Mouse (Mus musculus): ENCODE data around the gene Lbp.
A peak's percentile ranks its signal among the peaks of the same experiment; 100 is the strongest.

The Lbp gene

GRCm38 (mm10) chr2:158361678-158362320, 55.5 kb downstream of the Lbp start:
- no peak for DNase-seq (ENCODE audit: low spot score)

DNA sequence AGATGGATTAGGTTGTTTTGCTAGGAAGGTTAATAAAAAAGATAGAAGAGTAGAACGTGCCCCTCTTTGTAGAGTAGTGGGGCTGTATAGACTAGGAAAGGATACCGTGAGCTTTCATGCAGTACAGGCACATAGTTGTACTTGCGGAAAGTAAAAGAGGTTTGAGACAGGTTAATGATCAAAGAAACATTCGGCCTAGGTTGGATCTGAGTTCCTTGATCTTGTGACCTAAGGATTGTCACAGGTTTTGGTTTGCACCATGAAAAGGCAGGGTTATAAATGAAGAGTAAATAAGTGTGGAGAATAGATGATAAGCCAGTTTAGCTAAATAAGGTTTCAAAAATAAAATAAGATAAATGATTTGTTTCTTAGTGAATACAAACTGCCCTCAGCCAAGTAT, 57.9 kb downstream of the Lbp start:
- DNase-seq (ENCODE audit: low spot score), result no peak

GRCm38 (mm10) chr2:158365099-158365850, 59.0 kb downstream of the Lbp start:
- DNase-seq (ENCODE audit: low spot score), result no peak

- no peak for DNase-seq (ENCODE audit: low spot score)
Measured at GRCm38 (mm10) chr2:158367654-158368053, 61.4 kb downstream of the Lbp start.

DNA sequence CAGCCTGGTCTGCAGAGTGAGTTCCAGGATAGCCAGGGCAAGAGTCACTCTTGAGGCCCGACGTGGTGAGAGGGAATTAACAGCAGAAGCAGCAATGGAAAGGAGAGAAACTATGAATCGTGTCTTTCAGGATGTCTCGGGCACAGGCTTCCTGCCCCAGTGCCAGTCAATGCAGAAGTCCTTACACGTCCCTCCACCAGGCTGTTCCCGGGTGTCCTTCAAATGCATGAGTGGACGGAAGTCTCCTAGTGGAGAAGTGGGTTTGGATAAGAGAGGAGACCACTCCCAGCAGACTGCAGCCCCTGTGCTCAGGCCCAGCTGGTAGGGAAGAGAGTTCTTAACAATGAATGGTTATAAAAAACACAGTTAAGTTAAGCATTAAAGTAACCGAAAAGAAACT, 62.0 kb downstream of the Lbp start:
- DNase-seq (ENCODE audit: low spot score), result no peak

- DNase-seq (ENCODE audit: low spot score), result no peak
Measured at GRCm38 (mm10) chr2:158369474-158370172, 63.3 kb downstream of the Lbp start.

GRCm38 (mm10) chr2:158370173-158370550, 63.9 kb downstream of the Lbp start:
- no peak for DNase-seq (ENCODE audit: low spot score)

DNA sequence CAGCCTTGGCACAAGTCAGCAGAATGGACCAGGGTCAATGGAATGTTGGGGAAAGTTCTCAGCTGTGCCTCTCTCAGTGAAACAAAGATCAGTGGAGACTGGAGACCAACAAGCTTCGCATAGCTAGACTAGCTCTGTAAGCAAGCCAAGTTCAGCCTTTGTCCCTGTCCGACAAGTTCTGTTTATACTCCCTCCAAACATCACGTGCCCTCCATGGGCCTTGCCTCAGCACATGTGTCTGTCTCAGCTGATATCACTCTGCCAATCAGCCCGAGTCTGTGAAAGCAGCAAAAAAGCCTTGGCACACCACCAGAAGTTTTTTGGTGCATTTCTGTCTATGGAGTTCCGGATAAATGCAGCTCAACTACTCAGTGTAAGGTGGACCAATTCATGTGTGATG, 66.8 kb downstream of the Lbp start:
- no peak for DNase-seq (ENCODE audit: low spot score)

DNA sequence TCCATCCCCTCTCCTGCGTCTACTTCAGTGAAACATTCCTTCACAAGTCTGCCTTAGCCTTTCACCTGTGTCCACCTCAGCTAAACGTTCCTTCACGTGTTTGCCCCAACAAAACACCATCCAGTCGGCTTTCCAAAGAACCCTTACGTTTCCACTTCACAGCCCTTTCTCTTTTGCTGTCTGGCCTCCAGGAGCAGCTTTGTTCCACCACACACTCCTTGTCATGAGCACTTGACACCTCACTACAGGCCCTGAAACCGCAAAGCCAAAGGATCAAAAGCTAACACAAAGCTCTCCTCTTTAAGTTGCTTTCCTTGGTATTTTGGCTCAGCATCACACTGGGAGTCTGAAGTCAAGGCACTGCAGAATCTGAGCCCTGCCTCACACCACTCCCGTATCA, 67.2 kb downstream of the Lbp start:
- no peak for DNase-seq (ENCODE audit: low spot score)

DNA sequence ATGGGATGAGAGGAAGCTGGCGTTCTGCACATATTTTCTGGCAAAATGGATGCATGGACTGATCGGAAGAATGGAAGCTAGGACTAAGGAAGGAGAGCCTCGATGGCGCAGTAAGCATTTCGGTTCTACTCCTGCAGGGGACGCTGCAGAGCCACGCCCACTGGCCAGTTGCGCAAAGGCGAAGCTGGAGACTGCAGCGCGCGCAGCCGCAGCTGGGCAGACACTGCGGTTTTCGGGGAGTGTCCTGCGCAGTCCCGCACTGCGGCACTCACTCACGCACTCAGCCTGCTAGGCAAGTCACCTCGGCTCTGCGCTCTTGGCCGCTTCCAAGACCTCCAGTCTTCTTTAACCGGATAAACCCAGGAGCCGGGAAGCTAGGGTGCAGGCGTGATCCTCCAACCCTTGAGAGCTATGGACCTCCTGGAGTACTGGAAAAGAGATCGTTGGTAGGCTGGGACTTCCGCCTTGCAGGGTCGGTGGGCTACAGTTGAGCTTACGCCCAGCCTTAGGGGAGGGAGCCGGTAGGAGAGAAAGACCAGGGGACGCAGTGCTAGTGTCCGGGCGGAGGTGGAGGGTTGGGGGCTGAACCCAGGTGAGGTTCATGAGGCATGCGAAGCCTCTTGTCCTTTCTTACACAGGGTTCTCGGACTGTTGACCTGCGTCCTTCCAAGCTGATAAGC, 69.3 kb downstream of the Lbp start, which contains the start of gene Snhg11:
Gene Snhg11, plus strand, starts transcription at position 196 of the 680 bp plus-strand sequence.
- peak; percentile 65 for DNase-seq (ENCODE audit: low spot score)

GRCm38 (mm10) chr2:158376123-158376687, 69.9 kb downstream of the Lbp start:
- DNase-seq (ENCODE audit: low spot score), result no peak

DNA sequence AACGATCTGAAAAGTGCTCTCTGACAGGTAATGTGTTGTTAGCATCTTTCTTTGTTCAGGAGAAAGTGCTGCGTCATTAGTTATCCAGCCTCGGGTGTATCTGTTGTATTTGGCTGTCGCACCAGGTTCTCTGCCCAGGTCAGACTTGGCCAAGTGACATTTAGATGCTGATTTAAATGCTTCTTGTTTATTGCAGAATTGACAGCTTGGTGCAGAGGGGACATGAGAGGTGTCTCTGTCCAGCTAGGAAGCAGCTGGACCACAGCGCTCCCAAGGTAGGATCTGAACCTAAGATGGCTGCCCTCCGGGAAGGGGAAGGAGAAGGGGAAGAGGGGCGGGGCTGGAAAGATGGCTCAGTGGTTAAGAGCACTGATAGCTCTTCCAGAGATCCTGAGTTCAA, 70.5 kb downstream of the Lbp start:
- no peak for DNase-seq (ENCODE audit: low spot score)

DNA sequence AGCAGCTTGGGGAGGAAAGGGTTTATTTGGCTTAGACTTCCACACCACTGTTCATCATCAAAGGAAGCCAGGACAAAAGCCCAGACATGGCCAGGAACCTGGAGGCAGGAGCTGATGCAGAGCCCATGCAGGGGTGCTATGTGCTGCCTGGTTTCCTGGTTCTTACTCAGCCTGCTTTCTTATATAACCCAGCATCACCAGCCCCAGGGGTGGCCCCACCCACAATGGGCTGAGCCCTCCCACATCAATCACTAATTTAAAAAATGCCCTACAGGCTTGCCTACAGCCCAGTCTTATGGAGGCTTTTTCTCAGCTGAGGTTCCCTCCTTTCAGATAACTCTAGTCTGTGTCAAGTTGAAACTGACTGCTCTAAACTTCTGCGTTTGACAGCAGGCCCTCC, 71.5 kb downstream of the Lbp start:
- no peak for DNase-seq (ENCODE audit: low spot score)

- DNase-seq (ENCODE audit: low spot score), result peak; percentile 66
Measured at GRCm38 (mm10) chr2:158379354-158380078, 73.2 kb downstream of the Lbp start.

Measured in testis, postnatal 10 days (tissue).